Mouse (Mus musculus) splenic B cell, adult 2 months (primary cell): ENCODE measurements at regions not wholly inside any gene's neighbourhood (a gene's known extent, or its start where the extent isn't known, plus 50 kb on each side); places are given as distances from the start of the nearest gene placed in this dataset.

Experiments used
- DNase-seq: peaks from one replicate; pipeline ENCODE4 v3.0.0-alpha.2; 2011; ENCODE audit warnings: low read depth, low spot score
- H3K27me3 ChIP-seq: 2 replicates; pipeline ENCODE4 v1.6.1; 2012; ENCODE audit warnings: mild to moderate bottlenecking, low read length, moderate library complexity, mixed read lengths; ENCODE audit not compliant: control insufficient read depth, poor library complexity, insufficient read depth, severe bottlenecking
- H3K36me3 ChIP-seq: 2 replicates; pipeline ENCODE4 v1.6.1; 2012; ENCODE audit warnings: mild to moderate bottlenecking, low read length, moderate library complexity, mixed read lengths; ENCODE audit not compliant: control insufficient read depth, poor library complexity, insufficient read depth, severe bottlenecking

GRCm38 (mm10) chr12:9513926-9514325 lies 56.0 kb upstream of the Osr1 start:
- Histone ChIP-seq H3K36me3 (no peaks in the 10 kb centered on the region), H3K27me3 (no peaks in the 10 kb centered on the region)
- DNase-seq, result no peak

GRCm38 (mm10) chr12:9518782-9519181 lies 51.1 kb upstream of the Osr1 start:
- DNase-seq, result no peak
- no peaks in the 10 kb centered on the region for H3K36me3 ChIP-seq
- no peaks in the 10 kb centered on the region for H3K27me3 ChIP-seq

GRCm38 (mm10) chr12:9519346-9519745 lies 50.6 kb upstream of the Osr1 start:
- DNase-seq, result no peak
- Histone ChIP-seq H3K27me3 (no peaks in the 10 kb centered on the region), H3K36me3 (no peaks in the 10 kb centered on the region)
